Mouse (Mus musculus) heart, embryonic 14.5 days (tissue): ENCODE measurements around the gene Dmgdh. TPM values are rescaled to one million over a fixed set of nuclear protein-coding genes. Genes with fewer than 3 reads are reported as not detected.

Experiments
- ATAC-seq: fragments of 200-750 bp; cut with Nextera tagmentation; 2 replicates; pipeline ENCODE4 v1.8.0; 2017; ENCODE audit warnings: low read depth, moderate TSS enrichment; ENCODE audit not compliant: insufficient number of reproducible peaks, insufficient read depth, low FRiP score
- H3K27ac ChIP-seq, 2 experiments: fragments of 200-500 bp in 1 of 2; fragments of 300-500 bp in 1 of 2; sonication (generic) in 1 of 2; replicated peaks in 1 of 2; 2 replicates each; pipeline ENCODE4 v1.5.1; 2012 to 2014; ENCODE audit warnings: low read depth in 2 of 2, low read length in 2 of 2, control low read depth in 1 of 2, mild to moderate bottlenecking in 1 of 2, mixed read lengths in 1 of 2; ENCODE audit not compliant: control insufficient read depth in 1 of 2, insufficient read depth in 1 of 2
- H3K27me3 ChIP-seq: fragments of 300-500 bp; sonication (generic); 2 replicates; pipeline ENCODE4 v1.6.1; 2014; ENCODE audit warnings: mild to moderate bottlenecking, low read length, control low read depth; ENCODE audit not compliant: control insufficient read depth, insufficient read depth
- H3K36me3 ChIP-seq: fragments of 300-500 bp; sonication (generic); 2 replicates; pipeline ENCODE4 v1.6.1; 2014; ENCODE audit warnings: mild to moderate bottlenecking, control low read depth, low read length, mixed read lengths; ENCODE audit not compliant: control insufficient read depth, insufficient read depth
- H3K4me1 ChIP-seq, 2 experiments: fragments of 200-500 bp in 1 of 2; fragments of 300-500 bp in 1 of 2; sonication (generic) in 1 of 2; 2 replicates each; pipeline ENCODE4 v1.6.1; 2012 to 2014; ENCODE audit warnings: low read length in 2 of 2, control low read depth in 1 of 2, mixed read lengths in 1 of 2; ENCODE audit not compliant: control insufficient read depth in 2 of 2, insufficient read depth in 2 of 2
- H3K4me2 ChIP-seq: fragments of 300-500 bp; sonication (generic); 2 replicates; pipeline ENCODE4 v1.6.1; 2014; ENCODE audit warnings: mild to moderate bottlenecking, low read length
- H3K4me3 ChIP-seq, 2 experiments: fragments of 200-500 bp in 1 of 2; fragments of 300-500 bp in 1 of 2; sonication (generic) in 1 of 2; 2 replicates each; pipeline ENCODE4 v1.5.1; 2012 to 2014; ENCODE audit warnings: low read length in 2 of 2, mild to moderate bottlenecking in 2 of 2, control low read depth in 1 of 2, low read depth in 1 of 2, moderate library complexity in 1 of 2; ENCODE audit not compliant: control insufficient read depth in 1 of 2, insufficient read depth in 1 of 2
- H3K9ac ChIP-seq: fragments of 300-500 bp; sonication (generic); 2 replicates; pipeline ENCODE4 v1.6.1; 2014; ENCODE audit warnings: mild to moderate bottlenecking, low read length
- H3K9me3 ChIP-seq: fragments of 300-500 bp; sonication (generic); 2 replicates; pipeline ENCODE4 v1.6.1; 2016; ENCODE audit warnings: low read length, control low read depth; ENCODE audit not compliant: control insufficient read depth
- WGBS: fragments of 180-500 bp; shearing (Covaris S2); extraction: QIAGEN DNeasy Blood & Tissue Kit; methylation state at CpG from one replicate; pipeline ENCODE4 v1.1.7; 2014; 5-methylcytosine and 5-hydroxymethylcytosine counted together
- polyA plus RNA-seq: library from polyadenylated mRNA; unstranded; fragments of >200 nt; fragmentation: Nextera tagmentation; extraction: Ambion mirVana; gene quantifications from 2 replicates; pipeline ENCODE4 v1.2.1, GENCODE M21; 2014

The Dmgdh gene
- polyA plus RNA-seq, 1 experiment from 2014 or later = 0.08 TPM

DNA sequence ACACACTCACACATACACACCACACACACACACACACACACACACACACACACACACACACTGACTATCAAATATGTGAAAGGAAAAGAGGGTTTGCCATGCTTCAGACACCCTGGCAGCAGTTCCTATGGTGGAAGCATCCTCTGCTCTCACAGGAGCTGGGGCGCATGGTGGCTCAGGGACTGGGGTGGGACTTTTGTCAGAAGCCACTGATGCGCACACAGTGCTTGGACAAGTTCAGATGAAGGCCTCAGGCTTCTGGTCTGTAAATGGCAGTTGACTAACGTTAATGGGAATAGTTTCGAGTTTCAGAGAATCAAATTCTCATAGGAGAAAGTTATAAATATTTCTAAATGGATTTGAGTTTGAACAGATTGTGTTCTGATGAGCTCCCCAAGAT lies 11.0 kb downstream of the Dmgdh start:
- WGBS = 88% methylated on average over 4 of the region's 4 CpGs
- no peak overlapping the region for H3K9ac ChIP-seq

DNA sequence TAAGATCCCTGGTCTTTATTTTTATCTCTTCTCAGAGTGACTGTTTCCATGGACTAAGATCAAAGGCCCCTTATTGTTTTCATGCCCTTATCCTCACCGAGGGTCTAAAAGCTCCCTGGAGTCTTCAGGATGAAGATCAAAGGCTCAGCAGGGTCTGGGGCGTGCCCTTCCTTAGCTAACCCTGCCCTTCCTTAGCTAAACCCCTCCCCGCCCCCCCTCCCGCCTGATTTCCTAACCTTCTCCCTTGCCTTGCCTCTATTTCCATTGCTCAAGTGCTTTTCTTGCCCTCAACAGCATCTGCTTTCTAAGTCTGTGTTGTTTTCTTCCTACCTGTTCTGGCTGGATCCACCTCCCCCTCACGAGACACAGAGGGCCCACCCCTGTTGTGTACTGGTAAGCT lies 13.1 kb downstream of the Dmgdh start:
- Histone ChIP-seq H3K4me2 (no peak overlapping the region), H3K4me1 (no peaks in the 10 kb centered on the region), H3K27me3 (no peaks in the 10 kb centered on the region), H3K36me3 (no peaks in the 10 kb centered on the region), H3K9me3 (no peaks in the 10 kb centered on the region), H3K27ac (no peak overlapping the region), H3K9ac (no peak overlapping the region), H3K4me3 (no peak overlapping the region)
- ATAC-seq = no peak
- 15% methylated on average over 4 of the region's 5 CpGs for WGBS

More for the DNA sequence above, 11.0 kb downstream of the Dmgdh start:
- Histone ChIP-seq H3K4me2 (no peak overlapping the region), H3K9me3 (no peaks in the 10 kb centered on the region), H3K27me3 (no peaks in the 10 kb centered on the region), H3K36me3 (no peaks in the 10 kb centered on the region), H3K4me1 (no peaks in the 10 kb centered on the region), H3K27ac (no peak overlapping the region), H3K4me3 (no peak overlapping the region)
- ATAC-seq = no peak

DNA sequence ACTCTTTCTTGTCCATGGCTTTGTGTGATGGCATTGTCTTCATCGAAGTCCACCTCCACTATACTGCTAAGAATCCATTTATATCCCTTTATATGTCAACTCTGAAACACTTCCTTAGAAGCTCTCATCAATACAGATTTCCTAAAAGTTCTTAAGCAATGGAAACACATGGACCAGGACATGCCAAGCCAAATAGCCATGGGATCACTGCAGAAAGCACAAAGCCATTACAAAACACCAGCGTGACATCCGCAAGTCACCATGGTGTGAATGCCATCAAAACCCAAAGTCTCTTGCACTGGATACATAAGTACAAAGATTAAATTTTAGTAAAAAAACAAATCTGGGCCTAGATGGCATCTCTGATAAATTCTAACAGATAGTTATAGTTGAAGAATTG lies 15.3 kb downstream of the Dmgdh start:
- H3K9ac ChIP-seq = no peak overlapping the region

DNA sequence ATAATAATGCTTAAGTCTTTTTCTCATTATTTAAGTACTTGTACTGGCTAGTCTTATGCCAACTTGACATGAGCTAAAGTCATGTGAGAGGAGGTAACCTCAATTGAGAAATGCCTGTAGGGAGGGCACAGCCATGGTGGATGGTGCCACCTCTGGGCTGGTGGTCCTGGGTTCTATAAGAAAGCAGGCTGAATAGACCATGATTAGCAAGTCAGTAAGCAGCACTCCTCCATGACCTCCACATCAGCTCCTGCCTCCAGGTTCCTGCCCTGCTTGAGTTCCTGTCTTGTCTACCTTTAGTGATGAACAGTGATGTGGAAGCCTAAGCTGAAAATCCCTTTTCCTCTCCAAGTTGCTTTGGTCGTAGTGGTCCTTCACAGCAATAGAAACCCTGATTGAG lies 16.6 kb downstream of the Dmgdh start:
- no peak for ATAC-seq
- Histone ChIP-seq H3K9ac (no peak overlapping the region), H3K4me1 (no peaks in the 10 kb centered on the region), H3K27me3 (no peaks in the 10 kb centered on the region), H3K9me3 (no peaks in the 10 kb centered on the region), H3K36me3 (no peaks in the 10 kb centered on the region), H3K4me3 (no peak overlapping the region), H3K27ac (no peak overlapping the region), H3K4me2 (no peak overlapping the region)
- WGBS = 74% methylated on average over 1 of the region's 1 CpGs

More for the DNA sequence above, 15.3 kb downstream of the Dmgdh start:
- Histone ChIP-seq H3K36me3 (no peaks in the 10 kb centered on the region), H3K27ac (no peak overlapping the region), H3K4me1 (no peaks in the 10 kb centered on the region), H3K27me3 (no peaks in the 10 kb centered on the region), H3K9me3 (no peaks in the 10 kb centered on the region), H3K4me2 (no peak overlapping the region), H3K4me3 (no peak overlapping the region)
- 92% methylated on average over 3 of the region's 3 CpGs for WGBS
- no peak for ATAC-seq

DNA sequence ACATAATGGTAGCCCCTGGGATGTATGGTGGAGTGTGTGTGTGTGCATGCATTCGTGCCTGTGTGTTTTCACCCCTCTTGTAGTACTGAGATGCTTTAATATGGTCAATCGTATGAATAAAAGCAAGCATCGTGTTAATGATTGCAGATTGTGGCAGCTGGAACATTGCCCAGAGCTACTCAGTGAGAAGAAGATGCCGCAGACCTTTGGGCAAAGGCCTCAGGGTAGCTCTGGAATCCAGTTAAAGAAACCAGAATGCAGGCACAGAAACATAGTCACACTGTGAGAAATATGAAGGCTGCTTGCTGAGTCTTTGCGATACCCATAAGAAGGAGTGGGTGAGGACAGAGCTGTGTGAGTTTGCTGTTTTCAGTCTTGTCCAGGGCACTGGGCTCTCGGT lies 24.6 kb downstream of the Dmgdh start:
- Histone ChIP-seq H3K9ac (no peak overlapping the region), H3K4me2 (no peak overlapping the region), H3K4me3 (no peak overlapping the region), H3K9me3 (no peaks in the 10 kb centered on the region), H3K27ac (no peak overlapping the region), H3K4me1 (no peaks in the 10 kb centered on the region), H3K36me3 (no peaks in the 10 kb centered on the region), H3K27me3 (no peaks in the 10 kb centered on the region)
- 60% methylated on average over 6 of the region's 6 CpGs for WGBS
- no peak for ATAC-seq

- H3K27ac ChIP-seq = no peak overlapping the region
- no peak overlapping the region for H3K9ac ChIP-seq
- no peaks in the 10 kb centered on the region for H3K27me3 ChIP-seq
- no peaks in the 10 kb centered on the region for H3K4me1 ChIP-seq
- ATAC-seq = no peak
- no peaks in the 10 kb centered on the region for H3K36me3 ChIP-seq
- H3K9me3 ChIP-seq = no peaks in the 10 kb centered on the region
- no peak overlapping the region for H3K4me2 ChIP-seq
- WGBS = 73% methylated on average over 4 of the region's 4 CpGs
- no peak overlapping the region for H3K4me3 ChIP-seq
Observed at GRCm38 (mm10) chr13:93705697-93706096, 31.5 kb downstream of the Dmgdh start.

GRCm38 (mm10) chr13:93707271-93707670 lies 33.0 kb downstream of the Dmgdh start:
- Histone ChIP-seq H3K4me2 (no peak overlapping the region), H3K4me1 (no peaks in the 10 kb centered on the region), H3K9me3 (no peaks in the 10 kb centered on the region), H3K9ac (no peak overlapping the region), H3K27ac (no peak overlapping the region), H3K36me3 (no peaks in the 10 kb centered on the region), H3K4me3 (no peak overlapping the region), H3K27me3 (no peaks in the 10 kb centered on the region)
- ATAC-seq = no peak
- 75% methylated on average over 4 of the region's 4 CpGs for WGBS

GRCm38 (mm10) chr13:93710325-93710724 lies 36.1 kb downstream of the Dmgdh start:
- 86% methylated on average over 4 of the region's 4 CpGs for WGBS
- H3K36me3 ChIP-seq = no peaks in the 10 kb centered on the region
- no peak overlapping the region for H3K27ac ChIP-seq
- no peaks in the 10 kb centered on the region for H3K9me3 ChIP-seq
- H3K4me3 ChIP-seq = no peak overlapping the region
- H3K27me3 ChIP-seq = no peaks in the 10 kb centered on the region
- no peaks in the 10 kb centered on the region for H3K4me1 ChIP-seq
- no peak overlapping the region for H3K4me2 ChIP-seq
- no peak overlapping the region for H3K9ac ChIP-seq
- ATAC-seq = no peak
